Mouse (Mus musculus): ENCODE measurements around the gene Zfp954.

DNA sequence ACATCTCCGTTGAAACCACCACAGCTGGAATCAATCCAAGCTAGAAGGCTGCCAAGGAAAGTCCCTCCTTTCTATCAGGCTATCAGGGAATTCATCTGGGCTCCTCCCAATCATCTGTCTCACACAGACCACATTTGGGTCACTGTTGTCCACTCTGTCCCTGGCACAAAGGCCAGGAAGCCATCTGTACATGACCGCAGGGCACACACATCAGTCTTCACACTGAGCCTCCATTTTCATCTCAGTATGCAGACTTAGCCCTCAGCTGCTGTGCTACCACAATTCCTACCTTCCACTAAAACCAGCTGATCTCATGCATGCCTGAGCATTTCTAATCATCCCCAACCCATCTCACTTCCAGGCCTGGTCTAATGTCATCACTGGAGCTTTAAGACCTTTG lies 2.8 kb downstream of the Zfp954 start:
- no peak for TF ChIP-seq CTCF (IDR thresholded peaks at IDR 0.05; ENCODE audit: extremely low read depth, insufficient read depth, low read length)
- TF ChIP-seq POLR2A (IDR thresholded peaks at IDR 0.05; ENCODE audit: extremely low read depth, insufficient read depth, low read length): no peak

Measured in cortical plate, adult 2 months (tissue).